Mouse (Mus musculus) layer of hippocampus, postnatal 36 days (tissue): Measurements from ENCODE around the gene Ccdc3. TPM values are rescaled to one million over a fixed set of nuclear protein-coding genes. Genes with fewer than 3 reads are reported as not detected.
"Not testable (repeated sequence)": the region's sequence is repeated elsewhere in the genome, so short reads cannot be mapped to it uniquely, and the experiment has no call there.

Source experiments
- DNase-seq, 2 experiments: peaks; one replicate each; pipeline ENCODE4 v3.0.0; 2022
- total RNA-seq, 2 experiments: library from RNA; stranded (reverse); gene quantifications; 2 replicates each; pipeline ENCODE4 v1.2.3; 2021

The Ccdc3 gene
- total RNA-seq, 2 experiments from 2014 or later: 10.5 to 13.7 TPM

- DNase-seq: no peak
These were observed 77.0 kb downstream of the Ccdc3 start for GRCm38 (mm10) chr2:5214581-5214980.

- no peak for DNase-seq
These were observed 77.8 kb downstream of the Ccdc3 start for GRCm38 (mm10) chr2:5215252-5215815.

- DNase-seq: no peak
These were observed 81.6 kb downstream of the Ccdc3 start for GRCm38 (mm10) chr2:5219206-5219605.

GRCm38 (mm10) chr2:5219847-5220375, 82.3 kb downstream of the Ccdc3 start:
- DNase-seq: no peak

GRCm38 (mm10) chr2:5222571-5222970, 85.0 kb downstream of the Ccdc3 start:
- DNase-seq: no peak

GRCm38 (mm10) chr2:5236846-5237482, 99.4 kb downstream of the Ccdc3 start:
- peak; percentile 28 to 34 for DNase-seq

- no peak for DNase-seq
These were observed 100.3 kb downstream of the Ccdc3 start for GRCm38 (mm10) chr2:5237870-5238269.

- DNase-seq: no peak
These were observed 101.9 kb downstream of the Ccdc3 start for GRCm38 (mm10) chr2:5239492-5239891.

GRCm38 (mm10) chr2:5241469-5241897, 103.9 kb downstream of the Ccdc3 start:
- DNase-seq: peak; percentile 42 to 62

GRCm38 (mm10) chr2:5249199-5249598, 111.6 kb downstream of the Ccdc3 start:
- DNase-seq: not testable (repeated sequence)

- peak; percentile 78 to 83 for DNase-seq
These were observed 112.4 kb downstream of the Ccdc3 start for GRCm38 (mm10) chr2:5249969-5250368.

- no peak for DNase-seq
These were observed 120.7 kb downstream of the Ccdc3 start for GRCm38 (mm10) chr2:5258250-5258649.

GRCm38 (mm10) chr2:5262279-5262678, 124.7 kb downstream of the Ccdc3 start:
- no peak for DNase-seq

GRCm38 (mm10) chr2:5267980-5268379, 130.4 kb downstream of the Ccdc3 start:
- no peak for DNase-seq

Other genes starting within 250 kb of the Ccdc3 start
- gene Phyh, start 218.8 kb upstream of the Ccdc3 start, total RNA-seq: 10 to 100 TPM; 78.2 to 85.7 TPM
- 1 to 10 TPM; 3.0 to 3.8 TPM for gene Ucma, start 161.7 kb upstream of the Ccdc3 start, total RNA-seq
- gene Mcm10, start 125.0 kb upstream of the Ccdc3 start, total RNA-seq: 1 to 10 TPM in 1 of 2 experiments, under 1 TPM in 1; 0.73 to 1.1 TPM
- 10 to 100 TPM; 13.0 to 15.3 TPM for gene Optn, start 73.7 kb upstream of the Ccdc3 start, total RNA-seq